Mouse (Mus musculus): ENCODE measurements around the gene 1300017J02Rik.

DNA sequence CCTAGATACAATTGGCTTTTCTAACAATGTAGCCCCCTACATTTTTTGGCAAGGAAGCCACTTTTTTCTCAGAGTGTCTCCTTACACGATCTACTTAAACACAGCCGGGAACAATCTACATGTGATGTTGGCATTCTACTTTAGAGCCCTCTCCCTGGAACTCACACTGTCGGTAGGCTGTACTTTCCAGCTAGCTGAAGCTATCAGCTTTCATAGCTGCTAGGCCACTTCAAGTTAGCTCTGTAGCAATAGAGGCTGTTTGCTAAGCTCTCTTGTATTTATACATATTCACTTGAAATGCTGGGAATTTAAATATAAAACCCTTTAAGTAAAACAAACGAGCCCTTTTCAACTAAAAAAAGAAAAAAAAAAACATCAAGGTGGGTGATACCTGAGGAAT is 2.6 kb downstream of the 1300017J02Rik start:
- TF ChIP-seq GATA1 (IDR thresholded peaks at IDR 0.05; ENCODE audit: low read depth, low read length) (no peak), MYC (IDR thresholded peaks at IDR 0.05; ENCODE audit: low read depth, low read length) (no peak), HCFC1 (IDR thresholded peaks at IDR 0.05; ENCODE audit: low read depth, low read length) (no peak), EP300 (IDR thresholded peaks at IDR 0.05; ENCODE audit: low read depth in 1 of 2, low read length in 2 of 2) (no peak), USF1 (IDR thresholded peaks at IDR 0.05; ENCODE audit: low read depth, low read length) (no peak), ZNF384 (IDR thresholded peaks at IDR 0.05; ENCODE audit: low read depth, low read length) (no peak), UBTF (IDR thresholded peaks at IDR 0.05; ENCODE audit: borderline replicate concordance, insufficient read depth, low read depth, low read length) (no peak), KAT2A (conservative IDR thresholded peaks at IDR 0.05; ENCODE audit: low read depth, low read length) (no peak), NRF1 (IDR thresholded peaks at IDR 0.05; ENCODE audit: insufficient read depth, low read depth, low read length, poor library complexity, severe bottlenecking) (no peak)
